Mouse (Mus musculus) skeletal muscle tissue, postnatal 0 days (tissue): ENCODE results near the gene Fev. TPM values are rescaled to one million over a fixed set of nuclear protein-coding genes. Genes with fewer than 3 reads are reported as not detected.
A peak's percentile ranks its signal among the peaks of the same experiment; 100 is the strongest.

Experiments
- microRNA counts: library from miRNA; unstranded; fragments of <30 nt; microRNA quantifications from one replicate; lab custom pipeline; 2015
- microRNA-seq, 2 experiments: library from miRNA; unstranded; fragments of <30 nt; microRNA quantifications; one replicate each; pipeline ENCODE4; 2016
- polyA plus RNA-seq: library from polyadenylated mRNA; unstranded; fragments of >200 nt; fragmentation: Nextera tagmentation; extraction: Ambion mirVana; gene quantifications from 2 replicates; pipeline ENCODE4 v1.2.1, GENCODE M21; 2015

Gene Fev
- not detected in 2 replicates for polyA plus RNA-seq

GRCm38 (mm10) chr1:74885369-74886042 lies at the start of gene Fev:
Gene Fev, minus strand, starts transcription at chr1:74885419.

DNA sequence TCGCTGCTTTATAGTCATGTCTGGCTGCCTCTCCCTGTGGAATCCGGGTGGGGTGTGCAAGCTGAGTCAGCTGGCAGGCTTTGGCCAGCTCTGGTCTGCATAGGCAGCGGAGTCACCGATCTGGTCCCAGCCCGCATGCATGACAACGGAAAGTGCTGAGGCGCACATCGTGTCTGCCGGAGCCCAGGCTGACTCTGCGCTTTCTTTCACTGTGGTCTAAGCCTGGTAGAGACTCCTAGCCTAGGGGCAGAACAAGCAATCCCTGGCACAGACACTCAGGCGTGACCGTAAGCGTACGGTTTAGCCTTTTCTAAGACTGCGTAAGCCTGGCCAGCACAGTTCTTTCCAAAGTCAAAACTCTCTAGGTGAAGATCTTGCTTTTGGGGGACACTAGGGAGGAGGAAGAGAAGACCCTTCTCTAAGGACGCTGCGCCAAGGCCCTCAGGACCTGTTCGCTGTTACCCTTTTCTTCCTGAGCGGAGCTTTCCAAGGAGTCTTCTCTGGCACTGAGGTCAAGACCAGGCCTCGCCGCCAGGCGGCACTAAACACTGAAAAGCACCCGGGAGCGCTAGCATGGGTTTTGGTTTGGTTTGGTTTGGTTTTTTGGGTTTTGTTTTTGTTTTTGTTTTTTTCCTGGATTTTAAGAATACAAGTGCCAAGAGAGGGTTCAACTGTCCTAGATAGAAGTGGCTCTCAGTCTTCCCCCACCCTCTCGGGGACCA lies 8.1 kb upstream of the Fev start, which contains the start of gene Cryba2:
Gene Cryba2, minus strand, starts transcription at position 10 of the 722 bp plus-strand sequence.

DNA sequence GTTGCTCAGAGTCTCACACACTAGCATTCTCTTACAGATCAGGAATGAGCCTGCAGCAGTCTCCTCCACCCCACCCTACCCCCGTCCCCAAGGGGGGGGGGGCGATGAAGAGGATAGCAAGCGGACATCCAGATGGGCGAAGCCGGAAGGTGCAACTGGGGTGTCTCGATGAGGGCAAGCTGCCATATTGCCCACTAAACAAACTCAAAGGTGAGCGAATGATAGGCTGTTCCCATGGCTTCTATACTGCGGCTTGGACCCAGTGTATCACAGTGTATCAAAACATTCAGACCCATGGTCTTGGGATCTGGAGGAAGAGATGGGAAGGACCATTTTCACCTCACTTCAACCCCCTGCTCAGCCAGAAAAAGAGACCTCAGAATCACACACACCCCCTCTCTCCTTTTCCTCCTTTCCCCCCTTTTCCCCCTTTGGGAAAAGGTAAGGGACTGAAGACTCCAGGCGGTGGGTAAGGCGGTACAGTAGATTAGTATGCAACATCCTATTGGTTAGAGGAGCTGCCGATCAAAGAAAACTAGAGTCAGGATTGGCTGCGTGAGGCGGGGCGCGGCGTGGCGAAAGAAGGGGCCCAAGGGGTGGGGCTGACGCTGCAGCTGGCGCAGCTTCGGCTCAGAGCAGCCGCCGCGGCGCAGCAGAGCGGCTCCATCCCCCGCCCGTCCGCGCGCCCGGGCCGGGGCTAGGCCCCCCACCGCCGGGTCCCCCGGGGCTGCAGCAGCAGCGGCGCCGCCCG lies 30.7 kb downstream of the Fev start, which contains the start of gene Cdk5r2:
Gene Cdk5r2, plus strand, starts transcription at position 629 of the 751 bp plus-strand sequence.

MicroRNAs encoded within 50 kb of the gene (microRNA counts, 519-probe panel; counts per million panel counts)
- 296 counts per million, percentile 58 among the panel's probes with 10 or more counts for microRNA mmu-miR-375 (lab: Ali Mortazavi, UCI)

Small RNAs within 50 kb of the gene (microRNA-seq; reads per million reads assigned to microRNA genes)
- 20.2 to 22.7 reads per million in 2 experiments for gene Mir375

Other genes with a start within 250 kb of the Fev start
- 2.2 and 2.9 TPM in 2 replicates for gene Ttll4, start 223.7 kb downstream of the Fev start, polyA plus RNA-seq
- gene Cyp27a1, start 171.8 kb downstream of the Fev start, polyA plus RNA-seq = 13.5 and 16.0 TPM in 2 replicates
- gene Prkag3, start 136.2 kb downstream of the Fev start, polyA plus RNA-seq = 17.7 and 18.8 TPM in 2 replicates
- 1.1 and 2.8 TPM in 2 replicates for gene Wnt6, start 113.5 kb downstream of the Fev start, polyA plus RNA-seq
- 0.09 and 0.33 TPM in 2 replicates for gene Wnt10a, start 93.9 kb downstream of the Fev start, polyA plus RNA-seq
- not detected in 2 replicates for gene Cdk5r2, start 30.5 kb downstream of the Fev start, polyA plus RNA-seq
- gene Cryba2, start 7.7 kb upstream of the Fev start, polyA plus RNA-seq = not detected in 2 replicates
- not detected in 2 replicates for gene Cfap65, start 50.2 kb upstream of the Fev start, polyA plus RNA-seq
- gene Ihh, start 66.3 kb upstream of the Fev start, polyA plus RNA-seq = 0.32 TPM in 1 of 2 replicates, not detected in the other
- 7.6 and 9.8 TPM in 2 replicates for gene Nhej1, start 239.8 kb upstream of the Fev start, polyA plus RNA-seq
- gene Slc23a3, start 248.5 kb upstream of the Fev start, polyA plus RNA-seq = 0.09 and 0.15 TPM in 2 replicates